Mouse (Mus musculus): ENCODE data around the gene N4bp3.
A peak's percentile ranks its signal among the peaks of the same experiment; 100 is the strongest.
"Not testable (repeated sequence)": the region's sequence is repeated elsewhere in the genome, so short reads cannot be mapped to it uniquely, and the experiment has no call there.

Gene N4bp3

DNA sequence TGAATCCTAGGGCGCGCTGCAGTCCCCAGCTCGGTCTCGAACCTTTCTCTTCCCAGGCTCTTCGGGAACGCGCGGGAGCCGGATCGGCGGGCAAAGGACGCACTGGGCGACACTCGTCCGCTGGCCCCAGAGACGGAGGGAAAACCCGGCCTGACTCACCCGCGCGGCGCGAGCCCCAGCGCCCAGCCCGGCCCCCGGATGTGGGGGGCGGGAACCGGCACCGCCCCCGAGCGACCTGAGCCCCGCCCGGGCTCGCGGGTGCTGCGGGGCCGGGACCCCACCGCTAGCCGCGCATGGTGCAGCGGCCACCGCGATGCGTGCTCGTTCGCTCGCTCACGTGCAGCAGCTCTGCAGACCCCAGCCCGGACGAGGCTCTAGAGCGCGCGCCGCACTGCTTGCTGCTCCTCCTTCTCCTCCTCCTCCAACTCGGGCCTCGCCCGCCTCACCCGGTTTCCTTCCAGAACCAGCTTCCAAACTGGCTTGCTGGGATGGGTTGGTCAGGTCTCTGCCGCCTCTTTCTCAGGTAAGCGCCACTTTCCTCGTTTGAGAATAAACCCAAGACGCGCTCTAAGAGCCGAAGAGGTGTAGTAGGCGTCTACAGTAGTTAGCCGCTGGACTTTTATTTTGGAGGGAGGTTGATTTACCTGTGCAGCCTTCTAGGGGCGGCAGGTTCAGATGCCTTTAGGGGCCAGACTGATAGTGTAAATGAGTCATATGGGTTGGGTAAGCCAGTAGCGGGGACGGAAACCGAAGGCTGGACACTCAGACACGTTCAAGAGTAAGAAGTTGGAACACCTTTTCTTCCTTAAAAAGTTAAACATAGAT is at the start of gene N4bp3, which contains the start of gene D930048N14Rik:
N4bp3 (minus strand) TSS at position 152 of the 825 bp plus-strand sequence.
D930048N14Rik (plus strand) TSS at position 264 of the 825 bp plus-strand sequence.
- DNase-seq: peak; percentile 60 to 76

DNA sequence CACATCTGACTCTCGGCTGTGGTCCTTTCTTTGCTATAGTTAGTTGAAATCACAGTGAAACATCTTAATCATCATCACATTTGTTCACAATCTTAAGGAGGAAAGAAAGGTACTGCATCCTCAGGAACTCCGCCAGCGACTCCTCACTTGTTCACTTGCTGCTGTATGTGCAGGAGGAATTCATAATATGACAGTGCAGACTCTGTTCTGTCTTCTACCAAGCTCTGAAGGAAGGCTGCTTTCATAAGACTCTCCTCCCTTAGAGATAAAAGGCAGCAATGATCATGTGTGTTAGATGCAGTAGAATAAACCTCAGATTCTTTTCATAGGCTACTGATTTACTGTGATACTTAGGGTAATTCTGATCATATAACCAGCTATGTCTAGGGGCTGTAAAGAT is 44.3 kb upstream of the N4bp3 start:
- no peak for DNase-seq

DNA sequence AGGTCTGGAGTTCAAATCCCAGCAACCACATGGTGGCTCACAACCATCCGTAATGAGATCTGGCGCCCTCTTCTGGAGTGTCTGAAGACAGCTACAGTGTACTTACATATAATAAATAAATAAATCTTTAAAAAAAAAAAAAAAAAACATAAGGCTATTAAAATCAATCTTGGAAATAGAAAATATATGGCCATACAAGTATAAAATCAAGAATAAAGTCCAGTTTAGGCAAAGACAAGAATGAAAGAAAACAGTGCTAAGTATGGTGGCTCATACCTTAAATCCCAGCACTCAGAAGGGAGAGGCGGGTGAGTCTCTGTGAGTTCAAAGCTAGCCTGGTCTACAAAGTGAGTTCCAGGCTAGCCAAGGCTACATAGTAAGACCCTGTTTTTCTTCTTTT is 40.0 kb upstream of the N4bp3 start:
- DNase-seq: not testable (repeated sequence)

DNA sequence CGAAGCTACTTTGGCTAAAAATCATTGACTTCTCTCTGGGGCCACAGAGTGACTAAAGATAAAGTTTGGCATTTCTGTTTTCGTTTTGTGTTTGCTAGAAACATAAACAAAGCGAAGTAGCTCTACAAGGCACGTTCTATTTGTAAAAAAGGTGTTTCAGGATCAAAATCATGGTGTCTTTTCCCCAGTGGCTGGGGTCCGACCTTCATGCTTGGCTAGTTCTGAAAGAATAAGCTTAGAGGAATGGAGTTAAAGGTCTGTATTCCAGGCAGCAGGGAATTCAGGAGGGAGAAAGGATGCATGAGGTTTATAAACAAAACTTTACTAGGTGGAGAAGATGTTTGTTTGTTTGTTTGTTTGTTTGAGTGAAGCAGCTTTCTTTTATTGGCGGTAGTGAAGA is 38.7 kb upstream of the N4bp3 start:
- DNase-seq: peak in 1 of 2 experiments; percentile 26

DNA sequence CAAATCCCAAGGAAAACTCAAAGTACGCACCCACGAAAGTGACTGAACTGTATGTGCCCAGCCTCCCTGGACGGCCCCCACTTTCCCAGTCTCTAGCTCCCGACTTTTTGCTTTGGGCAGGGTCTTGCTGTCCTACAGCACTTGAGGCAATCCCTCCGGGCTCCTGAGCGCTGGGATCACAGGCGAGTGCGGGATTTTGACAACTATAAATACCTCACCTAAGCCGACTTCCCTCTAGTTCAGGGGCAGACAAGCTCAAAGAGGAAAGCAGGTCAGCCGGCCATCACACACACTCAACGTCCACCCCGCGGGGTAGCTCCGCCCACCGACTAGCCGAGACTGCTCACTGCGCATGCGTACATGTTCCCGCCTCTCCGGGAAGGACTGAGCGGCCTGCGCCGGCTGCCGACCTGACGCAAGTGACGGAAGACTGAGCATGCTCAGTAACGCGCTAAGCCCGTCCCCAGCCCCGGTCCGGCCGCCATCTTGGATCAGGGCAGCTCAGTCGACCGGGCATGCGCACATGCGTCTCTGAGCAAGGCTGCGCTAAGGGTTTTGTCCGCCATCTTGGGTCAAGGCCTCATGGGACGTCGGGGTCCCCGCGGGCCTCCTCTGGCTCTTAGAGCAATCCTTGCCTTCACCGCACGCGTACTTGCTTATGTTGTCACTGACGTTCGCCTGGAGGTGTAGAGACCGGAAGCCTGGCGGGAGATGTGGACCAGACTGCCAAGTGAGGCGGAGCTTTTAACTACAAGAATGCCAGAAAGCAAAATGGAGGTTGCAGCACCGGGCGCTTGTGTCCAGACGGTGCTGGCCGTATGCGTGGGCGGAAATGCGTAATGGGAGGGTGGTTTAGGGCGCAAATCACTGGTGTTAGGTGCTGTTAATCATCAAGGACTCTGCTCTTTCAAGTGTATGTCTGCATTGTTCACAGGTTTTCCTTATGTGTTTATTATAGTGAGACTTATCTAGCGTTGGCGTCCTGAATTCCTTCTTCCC is 38.0 kb upstream of the N4bp3 start, which contains the start of gene 0610009B22Rik:
0610009B22Rik (minus strand) TSS at position 545 of the 999 bp plus-strand sequence.
- peak; percentile 99 to 100 for DNase-seq

DNA sequence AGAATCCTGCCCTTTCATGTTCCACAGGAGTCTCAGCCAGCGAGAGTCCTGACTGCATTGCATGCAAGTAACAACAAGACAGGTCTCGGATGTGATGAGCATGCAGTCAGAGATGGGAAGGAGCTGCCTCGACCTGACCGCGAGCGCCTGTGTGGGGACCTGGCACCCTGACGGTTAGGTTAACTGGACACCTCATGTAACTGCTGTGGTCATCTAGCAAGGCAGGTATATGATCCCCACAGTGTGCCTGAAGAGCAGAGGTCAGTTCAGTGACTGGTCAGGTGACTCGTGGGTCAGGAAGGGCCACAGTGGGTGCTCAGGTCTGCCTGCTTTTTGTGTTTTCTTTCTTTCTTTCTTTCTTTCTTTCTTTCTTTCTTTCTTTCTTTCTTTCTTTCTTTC is 31.3 kb upstream of the N4bp3 start:
- DNase-seq: peak in 1 of 2 experiments; percentile 20

DNA sequence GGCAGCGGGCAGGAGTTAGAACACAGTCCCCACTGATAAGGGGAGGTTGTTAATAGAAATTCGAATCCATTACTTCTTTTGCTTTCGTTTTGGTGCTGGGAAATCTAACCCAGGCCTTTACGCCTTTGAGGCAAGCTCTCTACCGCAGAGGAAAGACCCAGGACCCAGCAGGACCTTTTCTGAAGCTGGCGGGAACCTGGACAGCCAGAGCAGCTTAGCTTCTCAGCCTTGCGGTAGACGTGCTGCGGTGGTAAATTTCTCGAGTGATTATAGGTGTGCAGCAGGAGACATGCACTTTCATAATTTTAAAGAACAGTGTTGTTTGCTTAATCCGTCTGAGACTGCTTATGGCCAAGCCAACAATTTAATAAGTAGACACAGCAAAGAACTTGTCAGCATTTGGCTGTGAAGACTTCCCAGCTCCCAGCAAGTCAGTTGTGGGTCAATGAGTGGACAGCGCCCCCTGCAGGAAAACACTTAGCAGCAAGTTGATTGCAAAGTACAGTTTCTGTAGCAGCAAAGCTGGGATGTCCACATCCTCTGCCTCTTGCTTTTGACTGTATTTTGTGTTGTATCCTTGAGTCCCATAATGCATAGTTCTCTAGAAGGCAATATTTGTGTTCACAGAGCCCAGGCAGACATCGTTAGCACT is 30.8 kb upstream of the N4bp3 start:
- DNase-seq: peak; percentile 81 to 90

DNA sequence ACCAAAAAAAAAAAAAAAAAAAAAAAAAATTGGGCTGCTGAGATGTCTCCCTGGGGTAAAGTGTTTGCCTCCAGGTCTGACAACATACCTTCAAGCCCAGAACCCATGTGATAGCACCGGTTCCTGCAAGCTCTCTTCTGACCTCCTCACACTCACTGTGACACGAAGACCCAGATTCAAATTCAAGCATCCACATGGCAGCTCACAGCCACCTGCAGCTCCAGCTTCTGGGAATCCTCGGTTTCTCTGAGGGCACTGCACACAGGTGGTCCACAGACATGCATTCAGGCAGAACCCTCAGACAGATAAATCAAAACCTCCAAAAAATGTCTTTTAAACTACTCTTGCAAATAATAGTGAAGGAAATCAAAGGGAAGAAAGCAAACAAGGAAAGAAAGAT is 28.8 kb upstream of the N4bp3 start:
- DNase-seq: no peak

DNA sequence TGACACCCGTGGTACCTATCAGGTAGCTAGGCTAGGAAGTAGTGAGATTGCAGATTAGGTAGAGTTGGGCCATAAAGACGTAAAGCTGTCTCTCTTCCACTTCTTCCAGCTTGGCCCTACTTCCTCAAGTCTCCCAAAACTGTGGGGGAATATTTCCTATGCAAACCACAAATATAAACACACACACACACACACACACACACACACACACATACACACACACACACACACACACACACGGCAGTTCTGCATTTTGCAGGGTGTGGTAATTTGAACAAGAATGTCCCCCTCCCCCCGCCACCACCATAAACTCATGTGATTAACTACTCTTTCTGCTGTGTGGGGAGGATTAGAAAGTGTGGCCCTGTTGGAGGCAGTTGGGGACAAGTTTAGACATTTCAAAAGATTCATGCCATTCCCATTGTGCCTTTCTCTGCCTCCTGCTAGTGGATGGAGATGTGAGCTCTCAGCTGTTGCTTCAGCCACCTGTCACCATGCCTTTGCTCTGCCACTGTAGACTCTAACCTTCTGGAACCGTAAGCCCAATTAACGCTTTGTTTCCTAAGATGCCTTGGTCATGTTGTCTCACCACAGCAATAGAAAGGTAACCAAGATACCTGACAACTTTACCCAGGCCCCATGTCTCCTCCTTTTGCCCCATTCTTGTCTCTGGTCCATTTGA is 27.2 kb upstream of the N4bp3 start:
- no peak for DNase-seq

DNA sequence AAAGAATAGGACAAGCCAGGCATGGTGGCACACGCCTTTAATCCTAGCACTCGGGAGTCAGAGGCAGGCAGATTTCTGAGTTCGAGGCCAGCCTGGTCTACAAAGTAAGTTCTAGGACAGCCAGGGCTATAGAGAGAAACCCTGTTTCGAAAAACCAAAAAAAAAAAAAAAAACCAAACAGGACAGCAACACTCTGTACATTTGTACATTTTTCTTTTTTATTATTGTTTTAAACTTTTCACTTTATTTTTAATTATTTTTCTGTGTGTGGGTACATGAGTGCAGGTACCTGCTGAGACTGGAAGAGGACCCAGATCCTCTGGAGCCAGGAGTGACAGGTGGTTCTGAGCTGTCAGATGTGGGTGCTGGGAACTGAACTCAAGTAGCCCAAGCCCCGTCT is 24.7 kb upstream of the N4bp3 start:
- DNase-seq: no peak

DNA sequence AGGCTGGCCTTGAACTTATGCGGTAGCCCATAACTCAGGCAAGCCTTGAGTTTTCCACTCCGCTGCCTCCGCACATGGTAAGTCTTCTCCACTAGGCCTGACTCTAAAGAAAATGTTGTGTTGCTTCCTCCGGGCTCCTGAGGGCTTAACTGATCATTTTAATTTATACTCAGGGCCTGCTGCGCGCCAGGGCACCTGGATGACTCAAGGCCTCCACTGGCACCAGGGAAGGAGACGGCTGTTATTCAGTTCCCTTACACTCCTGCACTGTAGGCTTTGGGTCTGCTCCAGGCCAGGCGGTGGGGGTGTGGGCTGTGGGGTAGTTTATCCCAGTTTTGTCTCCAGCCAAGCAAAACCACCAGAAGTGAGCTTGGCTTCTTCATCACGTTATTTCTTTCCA is 22.6 kb upstream of the N4bp3 start:
- DNase-seq: peak; percentile 37 to 47

DNA sequence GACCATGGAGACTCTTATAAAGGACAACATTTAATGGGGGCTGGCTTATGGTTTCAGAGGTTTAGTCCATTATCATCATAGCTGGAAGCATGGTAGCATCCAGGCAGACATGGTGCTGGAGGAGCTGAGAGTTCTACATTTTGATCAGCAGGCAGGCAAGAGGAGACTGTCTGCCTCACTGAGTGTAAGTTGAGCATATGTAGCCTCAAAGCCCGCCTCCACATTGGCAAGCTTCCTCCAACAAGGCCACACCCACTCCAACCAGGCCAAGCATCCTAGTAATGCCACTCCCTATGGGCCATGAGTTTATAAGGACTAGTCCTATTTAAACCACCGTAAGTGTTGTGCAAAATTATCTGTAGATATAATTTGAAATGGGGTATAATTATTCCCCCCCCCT is 20.7 kb upstream of the N4bp3 start:
- no peak for DNase-seq

DNA sequence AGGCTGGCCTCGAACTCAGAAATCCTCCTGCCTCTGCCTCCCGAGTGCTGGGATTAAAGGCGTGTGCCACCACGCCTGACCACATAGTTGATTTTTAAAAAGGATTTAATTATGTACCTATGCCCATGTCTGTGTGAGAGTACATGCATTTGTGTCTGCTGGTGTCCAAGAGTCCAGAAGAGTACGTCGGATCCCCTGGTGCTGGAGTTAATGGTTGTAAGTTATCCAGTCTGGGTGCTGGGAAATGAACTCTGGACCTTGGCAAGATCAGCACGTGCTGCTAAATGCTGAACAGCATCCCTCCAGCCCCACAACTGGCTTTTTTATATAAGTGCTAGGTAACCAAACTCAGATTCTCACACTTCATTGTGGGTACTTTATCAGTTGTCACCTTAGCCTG is 20.2 kb upstream of the N4bp3 start:
- DNase-seq: no peak

DNA sequence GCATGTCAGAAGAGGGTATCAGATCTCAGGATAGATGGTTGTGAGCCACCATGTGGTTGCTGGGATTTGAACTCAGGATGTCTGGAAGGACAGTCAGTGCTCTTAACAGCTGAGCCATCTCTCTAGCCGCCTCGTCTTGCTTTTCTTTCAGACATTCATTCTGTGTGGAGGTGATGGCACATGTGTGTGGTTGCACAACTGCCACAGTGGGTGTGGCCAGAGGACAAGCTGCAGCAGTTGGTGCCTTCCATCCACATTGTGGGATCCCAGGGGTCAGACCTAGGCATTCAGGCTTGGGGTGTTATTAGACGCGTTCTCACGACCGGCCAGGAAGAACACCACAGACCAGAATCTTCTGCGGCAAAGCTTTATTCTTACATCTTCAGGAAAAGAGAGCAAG is 14.1 kb upstream of the N4bp3 start:
- DNase-seq: not testable (repeated sequence)

DNA sequence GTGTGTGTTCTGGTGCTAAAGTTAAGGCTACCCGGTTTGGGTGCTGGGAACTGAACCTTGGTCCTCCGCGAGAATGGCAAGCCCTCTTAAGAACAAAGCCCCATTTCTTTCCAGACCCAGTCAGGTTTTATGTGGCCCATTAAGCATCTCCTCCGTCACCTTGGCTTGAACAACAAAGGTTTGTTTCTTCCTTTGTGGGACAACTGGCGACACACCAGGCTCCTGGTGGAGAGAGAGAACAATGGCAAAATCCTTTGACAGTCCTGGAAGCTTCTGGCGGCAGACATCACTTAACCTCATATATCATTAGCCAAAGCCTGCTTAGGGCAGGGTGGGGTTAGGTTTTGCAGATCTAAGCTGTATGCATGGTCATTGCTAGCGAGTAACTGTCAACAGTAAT is 12.0 kb upstream of the N4bp3 start:
- DNase-seq: no peak

DNA sequence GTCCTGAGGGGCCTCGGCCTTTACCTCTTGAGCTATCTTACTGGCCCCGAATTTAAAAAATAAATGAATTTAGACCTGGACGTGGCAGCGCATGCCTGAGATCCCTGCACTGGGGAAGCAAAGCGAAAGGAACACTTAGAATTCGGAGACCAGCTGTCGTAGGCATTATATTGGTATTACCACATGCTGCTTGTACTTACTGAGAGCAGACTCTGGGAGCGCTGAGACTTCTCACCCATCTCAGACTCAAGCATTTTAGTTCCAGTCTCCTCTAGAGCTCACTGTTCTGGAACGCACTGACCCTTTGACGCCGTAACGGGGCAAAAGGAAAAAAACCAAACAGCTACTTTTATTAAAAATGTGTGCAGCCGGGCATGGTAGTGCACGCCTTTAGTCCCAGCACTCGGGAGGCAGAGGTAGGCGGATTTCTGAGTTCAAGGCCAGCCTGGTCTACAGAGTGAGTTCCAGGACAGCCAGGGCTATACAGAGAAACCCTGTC is 11.3 kb upstream of the N4bp3 start:
- peak in 1 of 2 experiments; percentile 41 for DNase-seq

DNA sequence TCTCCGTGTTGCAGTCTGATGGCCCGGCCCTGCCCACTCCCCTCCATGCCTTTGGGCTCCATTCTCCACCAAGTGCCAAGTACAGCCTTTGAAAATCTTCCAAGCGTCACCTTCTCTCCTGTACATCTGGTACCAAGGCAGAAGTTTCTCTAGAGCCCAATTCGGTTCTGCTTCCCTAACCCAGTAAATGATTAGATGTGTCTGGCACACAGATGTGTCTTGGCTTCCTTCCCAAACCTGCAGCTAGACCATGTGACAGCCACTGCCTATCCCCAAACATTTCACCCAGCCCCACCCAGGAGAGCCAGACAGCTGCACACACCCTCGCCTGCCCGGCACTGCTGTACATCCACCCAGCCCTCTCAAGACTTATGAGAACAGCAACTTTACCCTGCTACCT is 8.1 kb upstream of the N4bp3 start:
- DNase-seq: peak; percentile 93 to 96

DNA sequence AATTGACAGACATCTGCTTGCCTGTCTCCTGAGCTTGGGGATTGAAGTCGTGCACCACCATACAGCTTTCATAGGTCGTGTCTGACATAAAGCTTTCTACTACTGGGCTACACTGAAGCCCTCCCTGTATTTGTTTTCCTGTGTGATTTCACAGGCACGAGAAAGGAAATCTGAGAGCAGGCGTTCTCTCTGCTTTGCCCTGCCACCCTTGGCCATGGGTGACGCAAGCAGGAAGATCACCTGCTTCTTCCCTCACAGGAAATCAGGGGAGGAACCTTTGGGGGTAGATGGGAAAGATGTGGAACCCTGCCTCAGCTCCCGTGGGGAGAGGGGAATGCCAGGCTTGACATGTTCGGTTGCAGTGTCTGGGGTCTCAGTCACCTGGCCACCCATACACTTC is 7.6 kb upstream of the N4bp3 start:
- DNase-seq: no peak

DNA sequence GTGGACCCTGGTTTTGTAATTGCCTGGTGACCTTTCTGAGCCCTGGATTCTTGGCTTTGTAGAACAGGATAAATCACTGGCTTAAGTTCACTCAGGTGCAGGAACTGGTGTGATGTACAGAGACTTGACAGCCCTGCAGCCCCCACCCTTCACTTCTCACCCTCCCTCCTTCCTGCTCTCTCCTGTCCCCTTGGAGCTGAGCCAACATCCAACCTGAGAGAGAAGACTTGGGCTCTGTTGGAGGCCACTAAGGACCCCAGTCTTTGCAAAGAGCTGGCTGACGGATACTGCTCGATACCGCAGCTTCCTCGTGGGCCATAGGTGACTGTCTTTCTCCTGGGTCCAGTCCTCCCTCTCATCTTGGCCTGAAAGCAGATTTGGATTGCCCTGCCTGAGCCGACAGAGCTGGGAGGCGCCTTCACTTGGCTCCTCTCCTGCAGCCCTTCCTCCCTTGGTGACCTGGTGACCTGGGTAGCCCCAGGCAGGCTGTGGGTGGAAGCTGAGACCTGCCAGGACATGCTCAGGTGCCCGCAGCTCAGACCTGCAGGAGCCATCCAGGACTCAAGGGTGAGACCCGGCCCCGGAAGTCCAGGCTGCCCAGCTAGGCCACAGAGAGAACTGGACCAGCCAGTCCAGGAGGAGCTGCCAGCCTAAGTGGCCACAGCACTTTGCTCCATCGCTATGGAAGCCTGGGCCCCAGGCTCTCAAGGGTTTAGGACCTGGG is 6.3 kb upstream of the N4bp3 start:
- DNase-seq: peak; percentile 85 to 92

DNA sequence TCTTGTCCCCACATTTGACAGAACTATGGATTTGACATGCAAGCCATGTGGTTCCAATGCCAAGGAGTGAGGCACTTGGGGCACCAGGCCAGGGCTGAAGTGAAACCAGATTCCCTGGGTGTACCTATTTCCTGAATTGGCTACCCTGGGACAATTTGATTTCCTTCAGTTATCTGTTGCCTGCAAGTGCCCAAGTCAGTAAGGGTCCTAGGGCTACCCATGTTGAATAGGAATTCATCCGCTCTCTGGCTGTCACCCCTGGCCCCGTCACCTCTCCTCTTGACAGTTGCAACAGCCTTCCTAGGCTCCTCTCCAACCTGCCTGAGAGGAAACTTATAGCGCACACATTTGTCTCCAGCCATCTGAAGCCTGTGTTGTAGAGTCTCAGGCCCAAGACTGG is 4.2 kb upstream of the N4bp3 start:
- no peak for DNase-seq

DNA sequence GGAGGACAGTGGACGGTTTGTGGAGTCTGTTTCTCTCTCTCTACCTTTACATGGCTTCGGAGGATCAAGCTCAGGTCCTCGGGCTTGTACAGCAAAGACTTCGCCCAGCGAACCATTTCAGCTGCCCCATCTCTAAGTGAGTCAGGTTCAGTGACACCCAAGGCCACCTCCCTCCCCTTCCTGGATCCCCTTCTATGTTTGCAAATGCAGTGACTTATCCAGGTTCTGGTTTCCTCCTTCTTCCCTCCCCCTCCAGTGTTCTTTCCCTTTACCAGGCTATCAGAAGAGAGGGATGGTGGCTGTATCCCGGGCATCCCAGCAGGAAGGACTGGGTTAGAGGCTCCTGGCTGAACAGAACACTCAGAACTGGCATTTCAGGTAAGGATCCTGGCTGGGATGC is 3.1 kb upstream of the N4bp3 start:
- DNase-seq: no peak

Measured in kidney, adult 8-10 months (tissue).